Mouse (Mus musculus) ovary, postnatal 36 days (tissue): ENCODE measurements around the gene Ghrh.
A peak's percentile ranks its signal among the peaks of the same experiment; 100 is the strongest.
"Not testable (repeated sequence)": the region's sequence is repeated elsewhere in the genome, so short reads cannot be mapped to it uniquely, and the experiment has no call there.

Experiments
- DNase-seq: peaks from one replicate; pipeline ENCODE4 v3.0.0; 2022; ENCODE audit warnings: low spot score, mixed read lengths

Ghrh gene

GRCm38 (mm10) chr2:157347361-157348159 is at the start of gene Ghrh:
TSS of gene Ghrh (minus strand) at chr2:157347506.
- DNase-seq, result no peak

GRCm38 (mm10) chr2:157395960-157396359 is 48.7 kb upstream of the Ghrh start:
- no peak for DNase-seq

GRCm38 (mm10) chr2:157395371-157395770 is 48.1 kb upstream of the Ghrh start:
- DNase-seq, result no peak

- DNase-seq, result no peak
Observed at GRCm38 (mm10) chr2:157394868-157395267, 47.6 kb upstream of the Ghrh start.

GRCm38 (mm10) chr2:157393549-157393948 is 46.2 kb upstream of the Ghrh start:
- no peak for DNase-seq

- no peak for DNase-seq
Observed at GRCm38 (mm10) chr2:157392331-157392730, 45.0 kb upstream of the Ghrh start.

- no peak for DNase-seq
Observed at GRCm38 (mm10) chr2:157389591-157389921, 42.2 kb upstream of the Ghrh start.

- not testable (repeated sequence) for DNase-seq
Observed at GRCm38 (mm10) chr2:157388901-157389590, 41.7 kb upstream of the Ghrh start.

- DNase-seq, result no peak
Observed at GRCm38 (mm10) chr2:157384836-157385235, 37.5 kb upstream of the Ghrh start.

GRCm38 (mm10) chr2:157376995-157377394 is 29.7 kb upstream of the Ghrh start:
- no peak for DNase-seq

- no peak for DNase-seq
Observed at GRCm38 (mm10) chr2:157375794-157376757, 28.8 kb upstream of the Ghrh start.

- no peak for DNase-seq
Observed at GRCm38 (mm10) chr2:157375051-157375450, 27.7 kb upstream of the Ghrh start.

GRCm38 (mm10) chr2:157373681-157374080 is 26.4 kb upstream of the Ghrh start:
- DNase-seq, result peak; percentile 24

GRCm38 (mm10) chr2:157371696-157372095 is 24.4 kb upstream of the Ghrh start:
- DNase-seq, result no peak

- DNase-seq, result no peak
Observed at GRCm38 (mm10) chr2:157367991-157368390, 20.7 kb upstream of the Ghrh start.

GRCm38 (mm10) chr2:157367184-157367893 is 20.0 kb upstream of the Ghrh start, which contains the start of gene Manbal:
TSS of gene Manbal (plus strand) at chr2:157367594.
- peak; percentile 94 for DNase-seq

- DNase-seq, result no peak
Observed at GRCm38 (mm10) chr2:157366762-157367161, 19.5 kb upstream of the Ghrh start.

GRCm38 (mm10) chr2:157363031-157363430 is 15.7 kb upstream of the Ghrh start:
- DNase-seq, result no peak

- no peak for DNase-seq
Observed at GRCm38 (mm10) chr2:157360028-157360427, 12.7 kb upstream of the Ghrh start.

- no peak for DNase-seq
Observed at GRCm38 (mm10) chr2:157354106-157354505, 6.8 kb upstream of the Ghrh start.

- no peak for DNase-seq
Observed at GRCm38 (mm10) chr2:157353183-157353582, 5.9 kb upstream of the Ghrh start.
